Mouse (Mus musculus): ENCODE data around the gene Meis3. TPM values are rescaled to one million over a fixed set of nuclear protein-coding genes. Genes with fewer than 3 reads are reported as not detected.
A peak's percentile ranks its signal among the peaks of the same experiment; 100 is the strongest.

Meis3 gene
- polyA plus RNA-seq, 1 experiment from 2014 or later, result 30.8 TPM

DNA sequence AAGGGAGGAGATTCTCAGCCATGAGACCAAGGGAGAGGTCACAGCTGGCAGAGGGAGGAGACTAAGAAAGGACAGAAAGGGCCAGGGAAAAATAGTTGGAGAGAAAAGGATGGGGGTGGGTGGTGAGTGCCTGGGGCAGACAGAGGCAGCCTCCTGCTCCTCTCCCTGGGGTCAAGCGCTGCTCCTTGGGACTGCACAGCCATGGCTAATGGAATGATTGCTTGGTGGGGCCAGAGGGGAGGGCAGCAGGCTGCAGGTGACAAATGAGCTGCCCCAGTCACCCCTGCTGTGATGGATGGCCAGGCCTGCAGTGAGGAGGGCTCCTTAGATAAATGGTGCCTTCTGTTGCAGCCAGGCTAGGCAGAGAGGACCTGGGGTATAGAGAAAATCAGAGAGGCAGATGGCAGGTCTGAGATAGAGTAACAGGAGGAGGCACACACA, 2.7 kb upstream of the Meis3 start:
- ATAC-seq, result no peak
- Histone ChIP-seq H3K4me1 (replicated peaks) (peaks cover 16% of the 10 kb centered on the region), H3K27me3 (replicated peaks) (no peaks in the 10 kb centered on the region), H3K9me3 (no peaks in the 10 kb centered on the region), H3K4me2 (replicated peaks) (no peak overlapping the region), H3K4me3 (replicated peaks) (no peak overlapping the region), H3K9ac (no peak overlapping the region), H3K36me3 (no peaks in the 10 kb centered on the region), H3K27ac (no peak overlapping the region)
- WGBS, result 7% methylated on average over 1 of the region's 1 CpGs

DNA sequence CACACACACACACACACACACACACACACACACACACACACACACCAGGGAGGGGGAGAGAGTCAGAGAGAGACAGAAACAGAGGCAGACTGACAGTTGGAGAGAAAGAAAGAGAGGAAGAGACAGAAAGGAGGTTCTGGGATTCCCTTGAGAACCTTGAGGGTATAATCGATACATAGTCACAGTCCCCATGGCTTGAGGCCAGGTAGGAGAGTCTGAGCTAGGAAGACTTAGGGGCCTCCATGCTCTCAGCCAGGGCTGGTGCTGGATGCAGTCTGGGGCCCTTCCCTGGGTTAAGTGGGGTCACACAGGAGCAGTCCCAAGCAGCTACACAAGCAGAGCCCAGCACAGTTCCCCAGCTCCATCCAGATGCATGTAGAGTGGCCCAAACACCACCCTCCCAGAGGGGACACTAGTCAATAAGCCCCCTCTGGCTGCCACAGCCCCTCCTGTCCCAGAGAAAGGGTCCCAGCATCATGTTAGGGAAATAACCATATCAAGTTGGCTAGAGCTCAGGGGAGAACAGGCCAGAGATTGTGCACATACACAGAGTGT, 2.2 kb upstream of the Meis3 start:
- H3K36me3 ChIP-seq, result no peaks in the 10 kb centered on the region
- no peak overlapping the region for H3K4me3 ChIP-seq (replicated peaks)
- H3K4me1 ChIP-seq (replicated peaks), result peaks cover 16% of the 10 kb centered on the region
- H3K27ac ChIP-seq, result no peak overlapping the region
- 41% methylated on average over 1 of the region's 1 CpGs for WGBS
- no peak overlapping the region for H3K4me2 ChIP-seq (replicated peaks)
- H3K9ac ChIP-seq, result no peak overlapping the region
- no peak for ATAC-seq
- H3K27me3 ChIP-seq (replicated peaks), result no peaks in the 10 kb centered on the region
- no peaks in the 10 kb centered on the region for H3K9me3 ChIP-seq

DNA sequence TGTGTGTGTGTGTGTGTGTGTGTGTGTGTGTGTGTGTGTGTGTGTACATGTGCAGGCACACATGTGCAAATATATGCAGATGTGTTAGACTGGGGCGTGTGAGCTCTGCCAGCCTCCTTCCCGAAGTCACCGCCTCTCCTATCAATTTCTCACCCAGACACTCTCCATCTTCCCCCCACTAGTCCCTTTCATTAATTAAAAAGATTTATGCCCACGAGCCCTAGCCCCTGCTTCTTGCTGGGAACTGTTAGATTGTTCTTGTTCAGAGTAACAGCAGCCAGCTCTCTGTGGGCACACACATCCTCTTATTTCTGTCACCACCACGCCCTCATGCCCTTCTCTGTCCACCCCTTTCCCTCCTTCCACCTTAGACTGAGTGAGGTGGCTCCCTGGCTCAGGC, 1.7 kb upstream of the Meis3 start:
- no peak overlapping the region for H3K27ac ChIP-seq
- H3K36me3 ChIP-seq, result no peaks in the 10 kb centered on the region
- H3K9me3 ChIP-seq, result no peaks in the 10 kb centered on the region
- no peak overlapping the region for H3K9ac ChIP-seq
- H3K4me1 ChIP-seq (replicated peaks), result peaks cover 16% of the 10 kb centered on the region
- no peak overlapping the region for H3K4me3 ChIP-seq (replicated peaks)
- H3K4me2 ChIP-seq (replicated peaks), result no peak overlapping the region
- WGBS, result 50% methylated on average over 5 of the region's 5 CpGs
- ATAC-seq, result no peak
- no peaks in the 10 kb centered on the region for H3K27me3 ChIP-seq (replicated peaks)

GRCm38 (mm10) chr7:16175542-16175931, 647 bp downstream of the Meis3 start:
- Histone ChIP-seq H3K4me3 (replicated peaks) (peak overlapping the region; percentile 75), H3K27ac (peak overlapping the region; percentile 62), H3K9me3 (no peaks in the 10 kb centered on the region), H3K27me3 (replicated peaks) (no peaks in the 10 kb centered on the region), H3K4me2 (replicated peaks) (peak overlapping the region; percentile 84), H3K36me3 (peaks cover 9% of the 10 kb centered on the region), H3K4me1 (replicated peaks) (peaks cover 16% of the 10 kb centered on the region), H3K9ac (peak overlapping the region; percentile 73)
- 0% methylated on average over 10 of the region's 10 CpGs for whole genome bisulfite sequencing
- ATAC-seq, result peak; percentile 42; the same call in 1 of the 2 replicates

DNA sequence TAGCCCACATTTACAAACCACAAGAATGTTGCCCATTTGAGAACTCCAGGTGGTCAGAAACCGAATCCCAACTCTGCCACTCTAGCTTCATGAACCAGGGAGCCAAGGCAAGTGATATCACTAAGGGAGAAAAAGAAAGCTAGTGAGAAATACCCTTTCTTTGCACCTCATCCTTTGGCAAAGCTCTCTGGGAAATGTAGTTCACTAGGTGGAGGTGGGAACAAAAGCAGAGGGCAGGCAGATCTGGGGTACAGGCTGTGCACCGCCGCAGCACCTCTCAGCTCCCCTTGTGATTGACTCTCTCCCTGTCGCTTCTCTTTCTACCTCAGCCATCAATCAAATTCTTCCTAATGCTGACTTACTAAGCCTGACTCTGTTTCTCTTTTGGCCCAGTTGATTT, 3.2 kb downstream of the Meis3 start:
- Histone ChIP-seq H3K9me3 (no peaks in the 10 kb centered on the region), H3K4me3 (replicated peaks) (no peak overlapping the region), H3K4me1 (replicated peaks) (peaks cover 13% of the 10 kb centered on the region), H3K27ac (no peak overlapping the region), H3K9ac (no peak overlapping the region), H3K27me3 (replicated peaks) (no peaks in the 10 kb centered on the region), H3K4me2 (replicated peaks) (no peak overlapping the region), H3K36me3 (peaks cover 9% of the 10 kb centered on the region)
- ATAC-seq, result no peak
- WGBS, result 77% methylated on average over 4 of the region's 4 CpGs

DNA sequence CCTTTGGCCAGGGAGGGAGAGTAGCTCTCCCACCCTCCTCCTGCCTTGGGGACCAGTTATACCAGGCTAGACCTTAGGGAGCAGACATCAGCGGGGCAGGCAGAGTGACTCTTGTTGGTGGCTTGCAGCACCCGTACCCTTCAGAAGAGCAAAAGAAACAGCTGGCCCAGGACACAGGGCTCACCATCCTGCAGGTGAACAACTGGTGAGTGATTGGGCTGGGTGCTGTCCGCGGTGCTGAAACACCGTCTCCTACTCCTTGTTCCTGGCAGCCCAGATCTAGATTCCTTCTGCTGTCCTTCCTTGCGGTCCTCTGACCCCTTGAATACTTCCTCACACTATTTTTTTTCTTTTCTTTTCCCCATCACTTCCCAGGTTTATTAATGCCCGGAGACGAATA, 8.8 kb downstream of the Meis3 start:
- H3K4me3 ChIP-seq (replicated peaks), result no peak overlapping the region
- H3K27ac ChIP-seq, result no peak overlapping the region
- no peak overlapping the region for H3K4me2 ChIP-seq (replicated peaks)
- no peaks in the 10 kb centered on the region for H3K4me1 ChIP-seq (replicated peaks)
- no peaks in the 10 kb centered on the region for H3K27me3 ChIP-seq (replicated peaks)
- 20% methylated on average over 8 of the region's 8 CpGs for WGBS
- peaks cover 11% of the 10 kb centered on the region for H3K36me3 ChIP-seq
- ATAC-seq, result peak; percentile 17; the same call in 1 of the 2 replicates
- no peak overlapping the region for H3K9ac ChIP-seq
- no peaks in the 10 kb centered on the region for H3K9me3 ChIP-seq

GRCm38 (mm10) chr7:16187494-16187893, 12.6 kb downstream of the Meis3 start:
- no peak overlapping the region for H3K4me2 ChIP-seq (replicated peaks)
- ATAC-seq, result no peak
- 0 out of 2 replicates have a peak, but pooled peaks cover 3% of the 10 kb centered on the region for H3K36me3 ChIP-seq
- no peak overlapping the region for H3K4me3 ChIP-seq (replicated peaks)
- H3K27ac ChIP-seq, result no peak overlapping the region
- H3K9me3 ChIP-seq, result no peaks in the 10 kb centered on the region
- WGBS, result 86% methylated on average over 8 of the region's 8 CpGs
- H3K4me1 ChIP-seq (replicated peaks), result no peaks in the 10 kb centered on the region
- H3K9ac ChIP-seq, result no peak overlapping the region
- H3K27me3 ChIP-seq (replicated peaks), result no peaks in the 10 kb centered on the region

DNA sequence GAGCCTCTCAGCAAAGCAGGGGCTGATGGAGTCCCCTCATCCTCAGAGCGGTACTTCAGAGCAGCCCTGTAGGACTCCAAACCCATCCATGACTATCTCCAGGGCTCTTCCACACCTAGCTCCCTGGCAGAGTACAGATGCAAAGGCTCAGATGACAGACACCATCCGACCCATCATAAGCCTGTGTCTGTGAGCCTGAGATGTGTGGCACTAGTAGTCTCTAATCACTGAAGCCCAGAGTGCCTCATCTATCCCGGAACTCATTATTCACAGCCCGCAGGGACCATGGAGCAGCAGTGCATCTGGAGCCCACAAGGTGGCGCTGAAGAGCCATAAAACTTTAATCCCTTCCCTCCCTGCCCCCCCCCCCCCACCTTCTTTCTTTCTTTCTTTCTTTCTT, 17.4 kb downstream of the Meis3 start:
- Histone ChIP-seq H3K4me1 (replicated peaks) (no peaks in the 10 kb centered on the region), H3K27me3 (replicated peaks) (no peaks in the 10 kb centered on the region), H3K9me3 (no peaks in the 10 kb centered on the region), H3K27ac (no peak overlapping the region), H3K9ac (no peak overlapping the region), H3K4me2 (replicated peaks) (no peak overlapping the region), H3K36me3 (peaks cover 3% of the 10 kb centered on the region; the same call in 1 of the 2 replicates), H3K4me3 (replicated peaks) (no peak overlapping the region)
- 19% methylated on average over 5 of the region's 5 CpGs for WGBS
- peak; percentile 42 for ATAC-seq

- ATAC-seq, result no peak
- Histone ChIP-seq H3K27ac (no peak overlapping the region), H3K4me3 (replicated peaks) (no peak overlapping the region), H3K9me3 (no peaks in the 10 kb centered on the region), H3K36me3 (peaks cover 13% of the 10 kb centered on the region), H3K4me2 (replicated peaks) (no peak overlapping the region), H3K4me1 (replicated peaks) (no peaks in the 10 kb centered on the region), H3K9ac (no peak overlapping the region), H3K27me3 (replicated peaks) (no peaks in the 10 kb centered on the region)
- whole genome bisulfite sequencing, result 43% methylated on average over 3 of the region's 3 CpGs
These were observed 18.8 kb downstream of the Meis3 start for GRCm38 (mm10) chr7:16193702-16194101.

- Histone ChIP-seq H3K4me2 (replicated peaks) (no peak overlapping the region), H3K9me3 (no peaks in the 10 kb centered on the region), H3K27ac (no peak overlapping the region), H3K36me3 (peaks cover 20% of the 10 kb centered on the region), H3K4me1 (replicated peaks) (no peaks in the 10 kb centered on the region), H3K4me3 (replicated peaks) (no peak overlapping the region), H3K9ac (no peak overlapping the region), H3K27me3 (replicated peaks) (no peaks in the 10 kb centered on the region)
- 62% methylated on average over 6 of the region's 6 CpGs for WGBS
- ATAC-seq, result no peak
These were observed 21.7 kb downstream of the Meis3 start for GRCm38 (mm10) chr7:16196616-16197015.

DNA sequence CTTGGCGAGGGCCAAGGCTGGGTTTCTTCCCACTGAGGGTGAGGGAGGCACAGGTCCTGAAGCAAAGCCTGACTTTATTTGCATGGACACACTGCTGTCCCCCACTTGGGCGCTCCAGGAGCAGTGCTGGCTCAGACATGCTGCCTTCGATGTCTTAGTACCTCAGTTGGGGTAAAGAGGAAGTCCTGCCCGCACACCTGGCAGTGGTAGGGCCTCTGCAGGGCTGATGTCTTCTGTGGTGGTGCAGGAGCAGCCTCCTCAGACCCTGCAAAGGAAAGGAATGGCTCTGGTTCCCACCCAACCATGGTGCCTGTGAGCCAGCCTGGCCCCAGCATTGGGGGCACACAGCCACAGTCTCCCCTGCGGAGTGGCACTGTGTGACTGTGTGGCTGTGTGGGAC, 22.3 kb downstream of the Meis3 start:
- WGBS, result 75% methylated on average over 5 of the region's 5 CpGs
- no peaks in the 10 kb centered on the region for H3K9me3 ChIP-seq
- peaks cover 26% of the 10 kb centered on the region for H3K36me3 ChIP-seq
- no peak overlapping the region for H3K27ac ChIP-seq
- ATAC-seq, result no peak
- no peak overlapping the region for H3K4me2 ChIP-seq (replicated peaks)
- no peak overlapping the region for H3K9ac ChIP-seq
- no peaks in the 10 kb centered on the region for H3K27me3 ChIP-seq (replicated peaks)
- no peaks in the 10 kb centered on the region for H3K4me1 ChIP-seq (replicated peaks)
- H3K4me3 ChIP-seq (replicated peaks), result no peak overlapping the region

DNA sequence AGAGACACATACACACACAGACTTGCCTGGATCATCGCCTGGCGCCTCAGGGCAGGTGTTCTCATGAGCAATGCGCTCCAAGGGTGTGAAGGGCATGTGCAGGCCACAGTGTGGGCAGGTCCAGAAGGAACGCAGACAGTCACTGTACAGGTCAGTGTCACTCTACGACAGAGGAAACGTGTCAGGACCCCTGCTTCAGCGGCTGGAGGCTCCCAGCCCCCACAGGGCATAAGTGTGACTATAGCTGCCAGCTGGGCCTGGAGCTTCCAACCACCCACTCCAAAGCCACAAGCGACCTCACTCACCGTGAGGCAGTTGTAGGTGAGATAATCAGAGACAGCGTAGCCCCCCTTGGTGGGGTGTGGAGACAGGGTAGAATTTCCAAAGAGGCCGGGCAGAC, 23.6 kb downstream of the Meis3 start:
- WGBS, result 86% methylated on average over 11 of the region's 11 CpGs
- Histone ChIP-seq H3K9me3 (no peaks in the 10 kb centered on the region), H3K36me3 (peaks cover 32% of the 10 kb centered on the region), H3K4me2 (replicated peaks) (no peak overlapping the region), H3K9ac (no peak overlapping the region), H3K27ac (no peak overlapping the region), H3K4me3 (replicated peaks) (no peak overlapping the region), H3K27me3 (replicated peaks) (no peaks in the 10 kb centered on the region), H3K4me1 (replicated peaks) (no peaks in the 10 kb centered on the region)
- ATAC-seq, result no peak

DNA sequence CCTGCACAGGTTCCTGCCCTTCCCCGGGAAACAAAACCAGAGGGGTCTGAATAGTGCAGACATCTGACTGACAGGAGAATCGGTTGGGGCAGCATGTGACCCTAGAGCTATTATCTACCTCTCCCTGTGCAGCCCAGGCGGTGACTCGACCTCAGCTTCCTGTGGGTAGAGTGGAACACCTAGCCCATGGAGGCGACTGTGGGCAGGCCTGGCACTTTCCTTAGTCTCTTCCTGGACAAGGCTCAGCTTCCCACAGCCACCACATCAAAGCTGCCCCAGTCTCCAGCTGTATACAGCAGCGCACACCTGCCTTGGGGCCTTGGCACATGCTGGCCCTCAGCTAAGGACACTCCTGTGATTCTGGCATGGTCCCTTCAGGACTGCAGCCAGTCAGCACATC, 26.2 kb downstream of the Meis3 start:
- no peak overlapping the region for H3K4me3 ChIP-seq (replicated peaks)
- no peak overlapping the region for H3K27ac ChIP-seq
- no peak overlapping the region for H3K4me2 ChIP-seq (replicated peaks)
- peaks cover 40% of the 10 kb centered on the region for H3K36me3 ChIP-seq
- H3K27me3 ChIP-seq (replicated peaks), result no peaks in the 10 kb centered on the region
- H3K4me1 ChIP-seq (replicated peaks), result no peaks in the 10 kb centered on the region
- no peak overlapping the region for H3K9ac ChIP-seq
- ATAC-seq, result no peak
- 85% methylated on average over 6 of the region's 6 CpGs for WGBS
- H3K9me3 ChIP-seq, result no peaks in the 10 kb centered on the region
